Comparison of ENCODE assay signal across 11 mouse cellular contexts in genomic region chr10:119204334-119204946, GRCm38 (mm10). TPM values are rescaled to one million over a fixed set of nuclear protein-coding genes. Genes with fewer than 3 reads are reported as not detected.
A peak's percentile ranks its signal among the peaks of the same experiment; 100 is the strongest.
DNase-seq lines count a peak whose midpoint lies in the region; ATAC-seq and TF ChIP-seq lines count a peak whose summit lies in the region.
"Had no signal": no experiment of that assay in that cellular context is flagged by ENCODE, and none has a peak within 500 bp of the region (broad histone marks: within the 10 kb centered on the region; RNA-seq: fewer than 3 reads in every experiment).

No protein-coding gene starts in this region.

- WGBS in kidney, adult 2 months: 38% methylated on average over 12 of the region's 12 CpGs
- 80% methylated on average over 12 of the region's 12 CpGs for WGBS in kidney, embryonic 14.5 days

- no peak overlapping the region for H3K9ac ChIP-seq in kidney, embryonic 14.5 days (ENCODE audit: low read depth, low read length)
- H3K9ac ChIP-seq: embryonic facial prominence, embryonic 13.5 days; forebrain, embryonic 13.5 days had no signal

- no peak overlapping the region for H3K27ac ChIP-seq in kidney, adult 2 months (ENCODE audit: insufficient read depth, low read depth, low read length)
- H3K27ac ChIP-seq in kidney, embryonic 14.5 days (ENCODE audit: low read depth, low read length): no peak overlapping the region
- H3K27ac ChIP-seq: embryonic facial prominence, embryonic 13.5 days; forebrain, embryonic 13.5 days had no signal

- peak; percentile 78 for DNase-seq in kidney, adult 2 months
- peak; percentile 47 for DNase-seq in ZHBTc4 (ENCODE audit: low read depth, low spot score)
- DNase-seq in kidney, postnatal 10 days: peak; percentile 56
- DNase-seq in thymus, postnatal 14 days: peak; percentile 59
- DNase-seq in layer of hippocampus, adult 18-20 months (ENCODE audit: low spot score in 2 of 2): no peak
- no peak for DNase-seq in testis, postnatal 14 days (ENCODE audit: low spot score)
- DNase-seq: cerebellum, adult 9-11 months; gastrocnemius, postnatal 25 days had no signal

- 0 out of 2 replicates have a peak, but pooled peaks cover 5% of the 10 kb centered on the region for H3K4me1 ChIP-seq in kidney, adult 2 months (ENCODE audit: control insufficient read depth, insufficient read depth, low read length)
- H3K4me1 ChIP-seq in kidney, embryonic 14.5 days (ENCODE audit: control insufficient read depth, insufficient read depth, low read length): no peaks in the 10 kb centered on the region
- H3K4me1 ChIP-seq: embryonic facial prominence, embryonic 13.5 days; forebrain, embryonic 13.5 days had no signal

- no peak overlapping the region for H3K4me3 ChIP-seq in kidney, adult 2 months (ENCODE audit: insufficient read depth, low read depth, low read length)
- no peak overlapping the region for H3K4me3 ChIP-seq in kidney, embryonic 14.5 days (ENCODE audit: low read length)
- H3K4me3 ChIP-seq: embryonic facial prominence, embryonic 13.5 days; forebrain, embryonic 13.5 days had no signal

- TF ChIP-seq CTCF in kidney, adult 2 months (conservative IDR thresholded peaks at IDR 0.05; ENCODE audit: insufficient read depth, insufficient read length, low read depth, low read length): no peak

- ATAC-seq in kidney, embryonic 14.5 days (ENCODE audit: low FRiP score, low TSS enrichment): no peak
- ATAC-seq: forebrain, embryonic 13.5 days had no signal

- TF ChIP-seq POLR2A in kidney, adult 2 months (IDR thresholded peaks at IDR 0.05; ENCODE audit: low read depth, low read length): no peak

- no peaks in the 10 kb centered on the region for H3K27me3 ChIP-seq in kidney, adult 2 months (replicated peaks; ENCODE audit: control insufficient read depth, insufficient read depth, low read length)
- H3K27me3 ChIP-seq in kidney, embryonic 14.5 days (ENCODE audit: control insufficient read depth, insufficient read depth, low read length): no peaks in the 10 kb centered on the region
- H3K27me3 ChIP-seq: embryonic facial prominence, embryonic 13.5 days; forebrain, embryonic 13.5 days had no signal

- H3K4me2 ChIP-seq in kidney, embryonic 14.5 days (replicated peaks; ENCODE audit: low read depth, low read length): no peak overlapping the region
- H3K4me2 ChIP-seq: embryonic facial prominence, embryonic 13.5 days; forebrain, embryonic 13.5 days had no signal

- H3K9me3 ChIP-seq in kidney, embryonic 14.5 days (ENCODE audit: control insufficient read depth, low read length): no peaks in the 10 kb centered on the region
- H3K9me3 ChIP-seq: embryonic facial prominence, embryonic 13.5 days; forebrain, embryonic 13.5 days had no signal

- peaks cover 15% of the 10 kb centered on the region for H3K36me3 ChIP-seq in kidney, adult 2 months (ENCODE audit: control insufficient read depth, insufficient read depth, low read length)
- H3K36me3 ChIP-seq in kidney, embryonic 14.5 days (ENCODE audit: control insufficient read depth, insufficient read depth, low read length): peaks cover 83% of the 10 kb centered on the region

RNA-seq across cellular contexts. Expression of gene Cand1, which starts 35.4 kb away (rescaled TPM):
- 25.7 and 27.1 TPM in 2 replicates for polyA plus RNA-seq in kidney, adult 2 months (2012; rRNA removed)
- polyA plus RNA-seq in kidney, embryonic 14.5 days (2014; fragmentation: Nextera tagmentation; extraction: Ambion mirVana): 36.9 and 89.9 TPM in 2 replicates
- total RNA-seq in layer of hippocampus, adult 18-20 months (2021): 100 to 1,000 TPM; 142 to 146 TPM

Comparison
In these comparisons a context has a peak if more than half of its experiments do, and no peak if none do; other contexts are left out.
1. DNase-seq: peak in kidney, adult 2 months (single experiment), ZHBTc4 (single experiment), kidney, postnatal 10 days (single experiment) and thymus, postnatal 14 days (single experiment); none in layer of hippocampus, adult 18-20 months (0 of 2) and testis, postnatal 14 days (single experiment).